Mouse (Mus musculus) heart, adult 8-10 months (tissue): ENCODE data around the gene Eml1. TPM values are rescaled to one million over a fixed set of nuclear protein-coding genes. Genes with fewer than 3 reads are reported as not detected.

Experiments used
- DNase-seq: peaks from one replicate; pipeline ENCODE4 v3.0.0; 2022; ENCODE audit warnings: low spot score
- total RNA-seq, 4 experiments: library from RNA; stranded (reverse); gene quantifications; 2 replicates each; pipeline ENCODE4 v1.2.4; 2022

Eml1 gene
- total RNA-seq, 4 experiments from 2014 or later, result 65.1 to 92.0 (median 80.7) TPM

DNA sequence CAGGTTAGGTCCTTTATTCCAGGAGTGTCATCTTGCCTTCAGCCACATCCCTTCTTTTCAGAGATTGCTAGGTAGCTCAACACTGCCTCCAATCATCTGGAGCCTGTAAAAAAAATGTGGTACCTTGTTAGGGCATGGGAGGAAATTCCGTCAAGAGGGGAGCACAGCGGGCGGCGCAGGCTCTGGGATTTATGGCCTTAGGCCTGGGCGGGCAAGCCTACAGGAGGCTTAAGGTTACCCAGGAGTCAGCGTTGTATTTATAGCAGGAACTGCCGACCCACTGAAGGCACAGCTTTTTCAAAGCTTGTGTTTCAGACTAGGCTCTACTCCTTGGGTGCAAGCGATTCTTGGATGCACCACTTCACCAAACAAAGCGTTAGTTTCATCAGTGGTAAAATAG is 2.9 kb downstream of the Eml1 start:
- no peak for DNase-seq

DNA sequence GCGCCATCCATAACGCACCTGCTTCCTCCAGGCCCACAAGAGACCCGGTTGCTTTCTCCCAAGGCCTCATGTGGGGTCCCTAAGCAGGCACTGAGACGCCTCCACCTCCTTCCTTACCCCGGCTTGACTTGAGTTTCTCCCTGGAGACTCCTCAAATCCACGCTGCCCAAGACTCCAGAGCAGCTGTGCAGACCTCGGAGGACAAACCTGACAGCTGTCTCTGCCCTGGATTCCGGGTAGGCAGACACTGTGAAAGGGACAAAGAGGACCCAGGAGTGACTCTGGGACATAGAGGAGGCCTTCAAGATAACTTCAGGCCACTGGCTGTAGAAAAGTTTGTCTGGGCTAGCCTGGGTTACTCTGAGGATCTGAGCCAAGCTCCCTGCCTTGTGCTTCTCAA is 3.9 kb downstream of the Eml1 start:
- no peak for DNase-seq

DNA sequence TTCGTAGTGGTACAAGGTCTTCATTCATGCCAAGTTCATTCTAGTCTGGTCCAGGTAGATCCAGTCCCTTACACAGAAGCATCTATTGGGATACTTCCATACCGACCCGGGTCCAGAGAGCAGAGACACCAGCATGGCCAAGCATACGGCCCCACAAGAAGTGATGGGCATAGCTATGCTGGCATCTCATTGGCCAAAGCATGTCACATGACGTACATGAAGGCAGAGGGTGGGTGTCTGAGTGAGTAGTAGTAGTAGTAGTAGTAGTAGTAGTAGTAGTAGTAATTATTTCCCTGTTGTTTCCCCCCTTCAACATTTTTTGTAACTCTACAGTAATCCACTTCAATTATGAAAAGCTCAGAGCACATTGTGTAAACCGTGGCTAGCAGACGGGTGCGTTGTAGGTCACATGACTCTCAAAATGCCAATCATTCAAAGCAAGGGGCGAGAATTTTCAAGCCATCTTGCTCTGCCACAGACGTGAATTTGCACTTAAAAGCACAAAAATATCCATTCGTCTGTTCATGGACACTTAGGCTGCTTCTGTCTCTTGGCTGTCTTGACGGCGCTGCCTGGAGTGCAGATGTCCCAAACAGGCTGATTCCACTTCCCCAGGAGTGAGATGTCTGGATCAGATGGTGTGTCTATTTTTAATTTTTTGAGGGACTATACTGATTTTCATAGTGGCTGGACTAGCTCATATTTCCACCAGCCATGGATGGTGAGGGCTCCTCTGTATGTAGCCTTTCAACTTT is 7.8 kb downstream of the Eml1 start:
- no peak for DNase-seq

DNA sequence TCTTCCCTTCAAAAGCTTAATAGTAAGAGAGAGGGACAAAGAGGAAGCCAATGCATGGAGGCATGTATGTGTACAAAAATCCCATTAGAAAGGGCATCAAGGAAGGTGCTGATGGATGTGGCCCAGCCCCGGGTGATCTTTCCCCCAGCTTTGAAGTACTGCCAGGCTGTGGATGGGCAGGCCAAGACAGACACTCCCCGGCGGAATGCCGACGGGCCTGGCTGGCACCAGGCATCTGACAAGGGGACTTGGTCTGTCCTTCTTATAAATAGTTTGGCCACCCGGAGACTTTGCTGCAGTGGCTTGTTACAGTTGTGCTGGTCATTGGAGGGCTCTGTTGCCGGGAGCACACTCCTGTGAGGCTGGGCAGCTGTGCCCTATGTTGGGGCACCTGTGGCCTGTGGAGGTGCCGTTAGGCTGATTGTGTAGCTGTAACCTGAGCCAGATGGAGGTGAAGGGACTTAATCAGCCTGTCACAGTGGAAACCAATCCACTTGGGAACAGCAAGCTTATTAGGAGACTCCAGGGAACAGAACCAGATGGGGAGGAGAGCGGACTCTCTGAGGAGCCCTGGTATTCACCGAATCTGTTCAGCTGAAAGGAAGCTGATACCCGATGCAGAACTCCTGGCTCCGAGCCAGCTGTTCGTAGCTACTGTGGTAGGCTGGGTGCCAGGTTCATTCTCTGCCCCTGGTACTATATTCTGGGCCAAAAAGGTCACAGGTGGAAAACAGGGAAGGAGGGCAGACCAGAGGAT is 15.9 kb downstream of the Eml1 start:
- peak; percentile 60 for DNase-seq

DNA sequence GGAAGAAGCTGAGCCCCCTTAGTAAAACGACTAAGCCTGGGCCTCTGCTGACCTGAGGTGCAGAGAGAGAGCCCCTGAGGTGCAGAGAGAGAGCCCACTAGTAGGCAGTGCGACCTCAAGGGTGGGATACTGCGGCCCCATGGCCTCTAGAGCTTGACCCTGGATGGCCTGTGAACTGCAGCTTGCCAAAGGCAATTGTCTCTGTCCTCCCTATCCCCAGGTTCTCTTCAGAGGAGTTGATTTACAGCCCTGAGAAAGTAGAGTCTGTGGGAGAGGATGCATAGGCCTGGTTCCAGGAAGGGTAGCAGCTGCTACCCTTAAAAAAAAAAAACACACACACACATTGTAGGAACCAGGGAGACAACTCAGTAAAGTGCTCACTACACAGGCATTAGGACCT is 19.0 kb downstream of the Eml1 start:
- DNase-seq, result no peak

DNA sequence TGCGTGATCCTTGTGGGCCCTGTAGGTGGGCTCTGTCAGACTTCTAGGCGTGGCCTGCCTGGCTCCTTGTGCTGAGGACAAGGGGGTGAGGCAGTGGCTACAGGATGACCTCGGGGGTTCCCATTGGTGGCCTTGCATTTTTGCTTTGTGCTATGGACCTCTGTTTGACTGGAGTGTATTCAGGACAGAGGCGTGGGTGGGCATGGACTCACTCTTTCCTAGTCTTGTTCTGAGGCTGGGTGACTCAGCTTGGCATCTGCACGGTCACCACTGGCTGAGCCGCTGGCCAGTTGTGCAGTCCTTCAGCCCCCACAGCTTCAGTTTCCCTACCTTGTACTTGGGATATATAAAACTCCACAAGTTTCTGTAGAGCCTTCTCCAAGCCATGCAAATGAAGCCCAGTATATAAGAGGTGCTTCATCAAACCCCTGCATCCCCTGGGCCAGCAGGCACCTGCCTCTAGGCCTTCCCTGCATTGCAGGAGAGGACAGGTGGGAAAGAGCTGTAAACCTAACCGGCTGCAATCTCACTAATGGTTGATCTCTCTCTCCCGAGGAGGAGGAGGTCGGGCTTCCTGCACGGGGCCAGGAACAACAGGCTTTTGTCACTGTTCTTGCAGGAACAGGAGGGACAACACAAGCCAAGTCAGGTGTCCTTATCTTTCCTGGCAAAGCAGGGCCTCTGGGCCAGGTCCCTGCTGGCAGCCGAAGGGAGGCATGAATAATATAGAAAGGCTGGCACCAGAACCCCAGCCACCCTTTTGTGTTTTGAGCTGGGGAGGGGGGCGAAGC is 21.7 kb downstream of the Eml1 start:
- no peak for DNase-seq

DNA sequence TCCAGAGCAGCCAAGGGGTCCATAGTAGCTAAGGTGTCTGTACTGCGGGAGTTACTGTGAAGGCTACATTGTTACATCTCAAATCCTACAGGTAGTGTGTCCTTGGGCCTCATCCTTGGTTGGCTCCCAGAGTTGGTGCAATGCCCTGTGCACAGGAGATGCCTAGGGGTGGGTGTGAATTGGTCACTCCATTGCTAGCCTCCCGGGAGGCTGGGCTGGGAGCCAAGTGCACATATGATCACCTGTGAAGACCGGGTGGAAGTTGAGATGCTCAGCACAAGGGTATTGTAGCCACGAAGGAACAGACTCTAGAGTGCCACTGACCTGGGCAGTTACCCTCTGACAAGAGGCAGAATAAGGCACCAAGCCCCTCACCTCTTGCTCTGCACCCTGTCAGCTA is 22.3 kb downstream of the Eml1 start:
- no peak for DNase-seq

DNA sequence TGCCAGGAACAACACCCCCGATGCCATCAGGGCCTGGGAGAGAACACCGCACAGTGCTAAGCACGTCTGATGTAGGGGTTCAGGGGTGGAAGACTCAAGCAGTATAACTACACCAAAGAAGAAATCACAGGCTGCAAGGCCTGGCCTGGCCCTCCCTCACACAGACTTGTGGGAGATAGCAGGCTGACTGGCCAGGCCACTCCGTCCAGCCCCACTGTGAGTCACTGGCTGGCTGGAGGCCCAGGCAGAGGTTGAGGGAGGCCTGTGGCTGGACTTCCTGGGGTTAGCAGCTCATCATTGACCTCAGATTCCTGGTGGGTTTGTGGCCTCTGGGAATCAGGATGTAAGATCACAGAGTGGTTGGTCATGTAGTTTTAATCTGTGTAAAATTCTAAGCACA is 22.9 kb downstream of the Eml1 start:
- peak; percentile 93 for DNase-seq

DNA sequence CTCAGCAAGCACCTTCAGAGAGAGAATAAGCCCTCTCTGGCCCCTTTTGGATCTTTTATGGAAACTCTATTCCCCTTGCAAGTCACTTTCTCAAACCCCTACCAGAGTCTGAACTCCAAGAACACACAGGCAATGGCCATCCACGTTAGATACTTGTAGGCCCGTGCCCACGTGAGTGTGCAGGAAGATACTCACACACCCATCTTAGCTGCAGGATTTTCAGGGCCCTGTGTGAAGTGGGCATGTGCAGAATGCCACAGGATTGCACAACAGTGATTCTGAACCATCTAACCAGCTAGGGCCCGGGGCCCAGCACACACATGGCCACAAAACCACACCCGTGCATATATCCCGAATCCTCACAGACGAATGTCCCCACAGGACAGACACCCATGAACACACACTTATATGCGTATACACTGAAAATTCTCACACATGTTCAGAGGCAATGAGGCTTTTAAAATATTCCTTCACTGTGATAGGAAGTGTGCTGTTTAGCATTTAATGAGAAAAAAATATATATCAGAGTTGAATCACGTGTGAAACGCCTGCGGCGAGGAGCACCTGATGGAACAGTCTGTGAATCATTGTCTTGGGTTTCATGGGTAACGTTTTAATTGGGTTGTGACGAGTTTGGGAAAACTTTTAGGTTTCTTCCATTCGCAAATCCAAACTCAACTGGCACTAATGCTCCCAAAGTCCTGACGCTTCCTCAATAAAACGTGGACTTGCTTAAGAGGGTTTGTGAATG is 24.0 kb downstream of the Eml1 start:
- DNase-seq, result no peak

DNA sequence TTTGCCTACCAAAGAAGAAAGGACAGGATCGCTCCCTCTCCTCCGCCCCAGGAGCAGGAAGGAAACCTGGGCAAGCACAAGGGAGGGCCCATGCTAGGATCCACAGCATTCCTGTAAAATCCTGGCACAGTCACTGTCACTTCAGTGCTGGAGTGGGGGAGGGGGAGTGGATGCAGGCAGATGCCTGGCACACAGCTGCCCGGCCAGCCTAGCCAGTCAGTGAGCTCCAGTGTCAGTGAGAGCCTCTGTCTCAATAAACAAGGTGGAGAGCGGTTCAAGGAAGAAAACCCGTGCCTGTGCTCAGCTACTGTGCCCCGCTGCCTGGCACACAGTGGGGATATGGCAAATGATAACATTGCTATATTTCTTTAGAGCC is 24.5 kb downstream of the Eml1 start:
- DNase-seq, result no peak

DNA sequence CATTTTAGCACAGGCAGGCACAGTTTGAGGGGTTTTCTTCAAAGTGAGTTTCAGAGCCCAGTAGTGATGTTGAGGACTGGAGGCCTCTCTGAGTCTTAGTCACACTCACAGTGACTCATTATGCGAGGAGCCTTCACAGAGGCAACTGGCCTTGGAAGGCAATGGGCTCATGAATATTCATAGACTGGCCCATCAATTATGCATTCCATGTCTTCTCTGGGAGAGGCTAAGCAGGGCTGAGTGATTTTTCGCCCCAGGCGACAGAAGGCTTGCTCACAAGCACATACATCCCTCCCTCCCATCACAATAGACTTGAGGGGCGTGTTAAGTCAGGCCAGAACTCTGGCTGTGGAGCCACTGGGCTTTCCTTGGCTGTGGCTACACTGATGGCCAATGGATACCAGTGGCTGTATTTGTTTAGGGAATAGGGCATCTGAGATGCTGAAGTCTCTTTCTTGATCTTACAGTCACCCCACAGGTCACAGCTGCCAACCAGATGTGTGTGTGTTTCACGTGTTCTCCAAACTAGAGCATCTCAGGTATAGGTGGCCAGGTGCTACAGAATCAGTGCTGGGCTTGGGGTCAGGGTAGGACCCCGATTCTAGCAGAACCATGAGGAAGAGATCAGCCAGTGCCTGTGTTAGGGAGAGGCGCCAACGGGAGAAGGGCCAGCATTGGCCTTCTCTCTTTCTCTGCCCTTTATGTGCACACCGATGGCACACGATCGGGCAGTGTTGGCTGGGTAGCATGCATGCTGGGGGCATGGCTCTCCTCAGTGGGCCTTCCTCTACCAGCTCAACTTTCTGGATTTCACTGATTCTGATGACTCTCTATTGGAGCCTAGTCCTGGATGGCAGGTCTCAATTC is 25.6 kb downstream of the Eml1 start:
- DNase-seq, result no peak

DNA sequence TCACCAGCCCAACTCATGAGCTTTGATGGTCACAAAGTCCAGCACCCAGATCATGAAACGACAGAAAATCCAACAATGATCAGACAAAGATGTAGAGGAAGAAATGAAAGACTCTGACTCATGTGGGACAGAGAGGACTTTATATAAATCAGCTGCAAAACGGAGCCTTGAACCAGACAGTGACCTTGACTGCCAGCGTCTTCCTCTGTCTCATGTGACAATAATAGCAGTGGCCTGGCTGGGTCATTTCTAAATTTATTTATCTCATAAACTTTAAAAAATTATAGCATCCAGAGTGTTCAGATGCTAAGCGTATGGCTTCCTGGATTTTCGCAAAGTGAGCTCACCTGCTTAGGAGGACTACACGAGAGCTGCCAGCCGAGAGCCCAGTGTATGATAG is 27.9 kb downstream of the Eml1 start:
- DNase-seq, result no peak

DNA sequence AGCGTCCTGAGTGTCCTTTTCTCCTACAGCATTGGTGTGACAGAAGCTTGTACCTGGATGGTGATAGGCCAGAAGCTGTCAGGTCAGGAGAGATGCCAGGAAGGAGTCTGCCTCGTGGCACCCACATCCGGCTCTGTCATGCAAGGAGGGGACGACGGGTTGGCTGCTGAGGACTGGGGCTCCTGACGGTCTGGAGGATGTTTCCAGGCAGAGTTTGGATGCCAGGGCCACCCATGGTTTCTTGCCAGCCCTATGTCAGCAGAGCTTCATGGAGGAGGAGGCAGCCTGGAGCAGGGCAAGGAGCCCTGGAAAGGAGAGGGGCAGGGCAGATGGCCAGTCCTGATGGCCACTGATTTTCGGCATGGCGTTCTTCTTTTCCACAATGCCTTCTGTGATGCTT is 28.4 kb downstream of the Eml1 start:
- no peak for DNase-seq

DNA sequence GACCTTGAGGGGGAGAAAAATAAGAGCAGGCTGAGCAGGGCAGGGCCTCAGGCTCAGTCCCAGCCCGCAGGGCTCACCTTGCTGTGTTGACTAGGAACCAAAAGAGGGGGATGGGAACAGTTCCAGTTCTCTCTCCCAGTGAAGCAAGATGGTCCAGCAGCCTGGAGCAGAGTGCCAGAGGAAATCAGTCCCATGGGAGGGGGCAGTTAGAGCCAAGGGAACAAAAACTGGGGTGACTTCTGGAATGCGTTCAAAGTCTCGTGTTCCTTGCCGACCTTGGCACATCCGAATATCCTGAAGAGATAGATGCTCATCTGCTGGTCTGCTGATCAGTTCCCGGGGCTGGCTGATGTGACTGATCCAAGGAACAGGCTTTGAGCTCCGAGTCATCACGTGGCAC is 30.2 kb downstream of the Eml1 start:
- no peak for DNase-seq

DNA sequence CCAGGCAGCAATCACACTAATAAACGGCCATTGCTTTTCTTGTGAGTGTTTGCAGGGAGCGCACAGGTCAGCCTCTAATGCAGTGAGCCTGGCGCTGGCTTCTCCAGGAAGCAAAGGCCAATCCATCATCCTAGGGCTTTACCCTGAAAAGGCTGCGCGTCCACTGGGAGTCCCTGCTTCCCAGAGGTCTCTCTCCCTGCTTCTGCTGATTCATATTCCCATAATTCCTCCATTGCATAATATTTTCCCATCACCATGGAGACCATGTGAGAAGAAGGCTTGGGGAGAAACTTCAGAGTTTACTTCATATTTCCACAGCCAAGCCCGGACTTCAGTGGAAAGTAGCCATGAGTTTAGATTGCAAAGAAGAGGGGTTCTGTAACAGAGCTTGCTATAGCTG is 33.2 kb downstream of the Eml1 start:
- peak; percentile 82 for DNase-seq

DNA sequence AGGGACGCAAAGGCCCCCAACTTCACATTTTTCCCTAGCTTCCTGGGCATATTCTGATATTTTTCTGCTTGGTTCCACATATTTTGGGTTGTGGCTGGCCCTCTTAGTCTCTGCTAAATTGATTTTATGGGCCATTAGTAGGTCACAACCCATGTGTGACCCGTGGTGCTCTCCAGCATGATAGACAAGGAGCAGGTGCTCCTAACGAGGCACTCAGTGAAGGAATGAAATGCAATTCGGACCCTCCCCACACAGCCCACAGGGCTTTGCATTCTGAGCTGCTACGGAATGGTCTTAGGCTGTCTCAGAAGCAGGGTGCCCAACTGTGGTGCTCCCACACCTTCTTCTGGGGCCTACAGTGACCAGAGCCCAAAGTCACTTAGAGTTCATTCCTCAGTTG is 38.3 kb downstream of the Eml1 start:
- DNase-seq, result no peak

DNA sequence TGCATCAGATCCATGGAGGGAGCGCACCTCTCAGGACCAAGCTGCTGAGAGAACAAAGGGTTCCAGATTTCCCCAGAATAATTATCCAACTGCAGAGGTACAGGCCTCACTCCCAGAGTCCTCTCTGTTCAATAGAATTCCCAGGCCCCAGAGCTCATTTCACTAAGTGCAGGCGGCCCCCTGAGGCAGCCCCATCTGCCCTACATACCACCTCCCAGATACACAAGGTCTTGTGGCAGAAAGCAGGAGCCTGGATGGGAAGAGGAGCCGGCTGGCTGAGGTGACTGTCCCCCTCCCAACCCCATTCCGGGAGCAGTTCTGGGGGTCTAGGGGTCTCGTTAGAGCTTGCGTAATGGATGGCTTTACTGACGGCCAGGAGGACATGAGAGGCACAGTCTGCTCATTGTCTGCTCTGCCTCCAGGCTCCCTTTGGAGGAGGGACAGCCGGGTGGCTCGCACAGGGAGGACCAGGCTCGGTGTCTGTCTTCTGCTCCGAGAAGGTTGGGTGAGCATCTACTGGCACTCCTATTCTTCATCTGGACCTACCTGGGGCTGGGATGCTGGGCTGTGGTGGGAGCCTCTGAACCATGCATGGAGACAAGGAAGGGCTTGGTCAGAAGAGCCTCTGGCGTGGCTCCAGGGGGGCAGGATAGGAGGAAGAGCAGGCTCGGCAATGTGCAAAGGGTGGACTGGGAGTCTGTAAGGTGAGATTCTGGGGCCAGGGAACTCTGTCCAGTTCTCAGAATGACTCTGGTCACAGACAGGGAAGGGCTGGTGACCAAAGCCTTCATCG is 39.9 kb downstream of the Eml1 start:
- no peak for DNase-seq

DNA sequence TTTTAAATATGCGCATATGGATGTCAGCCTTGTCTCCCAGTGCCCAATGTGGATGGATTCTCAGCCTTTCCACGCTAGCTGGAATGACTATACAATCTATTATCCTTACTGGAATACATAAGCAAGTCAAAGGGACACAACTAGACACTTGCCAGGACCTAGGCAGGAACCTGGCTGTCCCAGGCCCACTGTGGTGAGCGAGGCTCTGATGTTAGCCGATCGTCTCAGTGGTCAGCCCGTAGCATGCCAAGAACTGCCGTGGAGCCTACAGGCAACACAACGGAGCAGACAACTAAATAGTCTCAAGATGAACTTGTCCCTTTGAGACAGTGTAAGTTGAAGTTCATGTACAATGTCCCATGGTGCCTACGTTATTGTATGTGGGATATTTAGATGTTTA is 44.2 kb downstream of the Eml1 start:
- no peak for DNase-seq

DNA sequence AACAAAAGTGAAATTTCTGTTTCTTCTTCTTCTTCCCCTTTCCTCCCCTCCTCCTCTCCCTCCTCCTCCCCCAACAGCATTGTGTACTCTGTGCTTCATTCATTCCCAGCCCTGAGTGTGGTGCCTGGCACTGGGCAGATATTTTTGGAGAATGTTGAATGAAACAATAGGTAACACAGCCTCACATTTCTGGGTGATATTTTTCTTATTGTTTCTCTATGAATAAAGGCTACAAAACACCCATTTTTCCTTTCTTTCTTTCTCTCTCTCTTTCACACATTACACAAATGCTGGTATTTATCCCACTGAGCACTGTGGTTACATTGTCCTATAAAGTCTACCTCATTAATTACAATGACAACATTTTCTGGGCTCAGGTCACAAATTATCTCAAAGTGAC is 48.8 kb downstream of the Eml1 start:
- DNase-seq, result no peak

DNA sequence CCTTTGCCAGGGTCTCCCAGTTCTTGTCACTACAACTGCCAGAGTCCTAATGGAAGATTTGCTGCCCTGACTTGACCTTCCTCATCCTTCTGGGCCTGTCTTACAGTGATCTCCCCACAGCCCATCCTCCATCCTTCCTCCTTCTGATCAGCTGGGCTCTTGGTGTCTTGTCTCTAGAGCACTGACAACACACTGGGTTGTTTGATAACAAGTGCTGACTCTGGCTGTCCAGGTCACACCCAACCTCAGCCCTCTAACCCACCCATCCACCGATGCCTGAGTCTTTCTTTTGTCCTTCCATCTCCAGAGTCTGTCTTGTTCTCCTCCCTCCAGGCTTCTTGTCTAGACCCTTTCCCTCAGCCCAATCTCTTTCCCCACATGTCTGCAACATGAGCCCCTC is 50.7 kb downstream of the Eml1 start:
- DNase-seq, result no peak
